Mouse (Mus musculus) heart, embryonic 15.5 days (tissue): ENCODE results near the gene Baz1b. TPM values are rescaled to one million over a fixed set of nuclear protein-coding genes. Genes with fewer than 3 reads are reported as not detected.

ENCODE experiments used
- ATAC-seq: fragments of 200-750 bp; cut with Nextera tagmentation; replicated peaks from 2 replicates; pipeline ENCODE4 v1.8.0; 2017; ENCODE audit warnings: low read depth, moderate TSS enrichment; ENCODE audit not compliant: insufficient number of reproducible peaks, insufficient read depth, low FRiP score
- H3K27ac ChIP-seq: fragments of 300-500 bp; sonication (generic); 2 replicates; pipeline ENCODE4 v1.5.1; 2015; ENCODE audit warnings: mild to moderate bottlenecking, inconsistent platforms
- H3K27me3 ChIP-seq: fragments of 300-500 bp; sonication (generic); 2 replicates; pipeline ENCODE4 v1.6.1; 2015; ENCODE audit warnings: inconsistent platforms
- H3K36me3 ChIP-seq: fragments of 300-500 bp; sonication (generic); 2 replicates; pipeline ENCODE4 v1.6.1; 2015; ENCODE audit warnings: mild to moderate bottlenecking, inconsistent platforms
- H3K4me1 ChIP-seq: fragments of 300-500 bp; sonication (generic); replicated peaks from 2 replicates; pipeline ENCODE4 v1.6.1; 2015; ENCODE audit warnings: inconsistent platforms
- H3K4me2 ChIP-seq: fragments of 300-500 bp; sonication (generic); 2 replicates; pipeline ENCODE4 v1.6.1; 2015; ENCODE audit warnings: inconsistent platforms, mild to moderate bottlenecking, moderate library complexity
- H3K4me3 ChIP-seq: fragments of 300-500 bp; sonication (generic); 2 replicates; pipeline ENCODE4 v1.5.1; 2015; ENCODE audit warnings: mild to moderate bottlenecking, inconsistent platforms
- H3K9ac ChIP-seq: fragments of 300-500 bp; sonication (generic); 2 replicates; pipeline ENCODE4 v1.6.1; 2015; ENCODE audit warnings: mild to moderate bottlenecking, inconsistent platforms
- H3K9me3 ChIP-seq: fragments of 300-500 bp; sonication (generic); replicated peaks from 2 replicates; pipeline ENCODE4 v1.6.1; 2016; ENCODE audit warnings: inconsistent platforms
- WGBS: fragments of 180-500 bp; shearing (Covaris S2); methylation state at CpG from one replicate; pipeline ENCODE4 v1.1.7; 2015; ENCODE audit warnings: mixed read lengths; 5-methylcytosine and 5-hydroxymethylcytosine counted together
- polyA plus RNA-seq: library from polyadenylated mRNA; unstranded; fragments of >200 nt; fragmentation: Nextera tagmentation; extraction: Ambion mirVana; gene quantifications from 2 replicates; pipeline ENCODE4 v1.2.1, GENCODE M21; 2015

Gene Baz1b
- 20.9 and 25.8 TPM in 2 replicates for polyA plus RNA-seq

DNA sequence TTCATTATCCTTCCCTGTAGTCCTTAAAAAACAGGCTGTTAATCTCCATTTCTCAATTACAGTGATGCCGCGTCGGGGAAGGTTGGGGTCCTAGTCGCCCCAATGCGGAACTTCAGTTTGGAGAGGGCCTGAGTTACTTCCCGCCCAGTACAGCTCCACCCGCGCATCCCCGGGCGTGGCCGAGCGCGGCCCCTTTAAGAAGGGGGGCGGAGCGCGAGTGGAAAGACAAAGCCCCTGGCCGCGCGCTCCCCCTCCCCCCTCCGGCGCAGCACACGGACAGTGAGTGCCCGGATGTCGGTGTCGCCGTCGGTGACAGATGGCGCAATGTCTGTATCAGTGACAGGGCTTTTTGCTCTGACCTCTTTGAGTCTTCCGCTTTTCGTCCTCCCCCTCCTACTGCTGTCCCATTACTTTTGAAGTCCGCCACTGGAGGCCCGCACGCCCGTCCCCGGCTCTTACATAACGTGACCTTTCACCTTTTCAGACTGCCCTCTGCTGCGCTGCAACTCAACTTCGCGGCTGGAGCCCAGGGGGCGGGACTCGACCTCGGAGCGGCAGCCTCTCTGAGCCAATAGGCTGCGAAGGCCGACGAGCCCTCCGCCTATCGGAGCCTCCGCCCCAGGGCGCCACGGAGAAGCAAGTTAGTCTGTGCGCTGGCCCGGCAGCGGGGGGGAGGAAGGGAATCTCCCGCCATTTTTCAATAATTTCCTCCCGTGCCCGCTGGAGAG, at the start of gene Baz1b:
Gene Baz1b, plus strand, starts transcription at position 644 of the 728 bp plus-strand sequence.
- H3K36me3 ChIP-seq = peaks cover 7% of the 10 kb centered on the region

GRCm38 (mm10) chr5:135139881-135140280, 47.2 kb upstream of the Baz1b start:
- Histone ChIP-seq H3K4me3 (no peak overlapping the region), H3K27me3 (peaks cover 12% of the 10 kb centered on the region), H3K9ac (no peak overlapping the region), H3K36me3 (no peaks in the 10 kb centered on the region), H3K9me3 (no peaks in the 10 kb centered on the region), H3K4me2 (no peak overlapping the region), H3K27ac (no peak overlapping the region), H3K4me1 (no peaks in the 10 kb centered on the region)
- WGBS = 69% methylated on average over 2 of the region's 2 CpGs
- ATAC-seq = no peak

More for the DNA sequence above, at the start of gene Baz1b:
- Histone ChIP-seq H3K27ac (peak within 1 kb of the TSS; percentile 96), H3K4me3 (peak within 1 kb of the TSS; percentile 83), H3K9me3 (no peaks in the 10 kb centered on the region), H3K9ac (peak within 1 kb of the TSS; percentile 93), H3K27me3 (no peaks in the 10 kb centered on the region), H3K4me2 (peak within 1 kb of the TSS; percentile 72), H3K4me1 (peaks cover 27% of the 10 kb centered on the region)
- peak; percentile 96 for ATAC-seq
- under 1% methylated on average over 57 of the region's 57 CpGs for WGBS

DNA sequence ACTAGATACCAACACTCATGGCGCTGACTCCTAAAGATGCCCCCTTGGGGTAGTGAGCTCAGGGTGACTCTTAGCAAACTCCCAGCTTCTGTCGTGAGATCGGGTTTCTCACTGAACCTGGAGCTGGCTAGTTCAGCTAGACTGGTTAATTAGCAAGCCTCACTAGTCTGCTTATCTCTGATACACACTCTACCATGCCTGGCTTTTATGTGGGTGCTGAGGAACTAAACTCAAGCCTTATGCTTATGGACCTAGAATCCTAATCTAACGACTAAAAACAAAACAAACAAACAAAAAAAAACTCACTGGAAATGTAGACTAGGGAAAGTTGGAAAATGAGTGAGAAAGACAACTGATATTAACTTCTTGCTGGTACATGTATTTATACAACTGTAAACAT, 42.6 kb upstream of the Baz1b start:
- H3K27me3 ChIP-seq = no peaks in the 10 kb centered on the region
- no peaks in the 10 kb centered on the region for H3K36me3 ChIP-seq
- ATAC-seq = no peak
- no peak overlapping the region for H3K4me2 ChIP-seq
- no peaks in the 10 kb centered on the region for H3K9me3 ChIP-seq
- H3K4me3 ChIP-seq = no peak overlapping the region
- no peak overlapping the region for H3K27ac ChIP-seq
- H3K4me1 ChIP-seq = peaks cover 10% of the 10 kb centered on the region
- 55% methylated on average over 4 of the region's 4 CpGs for WGBS
- no peak overlapping the region for H3K9ac ChIP-seq

- no peaks in the 10 kb centered on the region for H3K27me3 ChIP-seq
- H3K4me3 ChIP-seq = no peak overlapping the region
- H3K9me3 ChIP-seq = no peaks in the 10 kb centered on the region
- WGBS = 56% methylated on average over 3 of the region's 3 CpGs
- no peaks in the 10 kb centered on the region for H3K36me3 ChIP-seq
- H3K4me1 ChIP-seq = peaks cover 15% of the 10 kb centered on the region
- ATAC-seq = no peak
- no peak overlapping the region for H3K27ac ChIP-seq
- no peak overlapping the region for H3K9ac ChIP-seq
- H3K4me2 ChIP-seq = no peak overlapping the region
Measured at GRCm38 (mm10) chr5:135145532-135145931, 41.5 kb upstream of the Baz1b start.

- H3K36me3 ChIP-seq = no peaks in the 10 kb centered on the region
- H3K9ac ChIP-seq = no peak overlapping the region
- H3K4me3 ChIP-seq = no peak overlapping the region
- H3K4me2 ChIP-seq = no peak overlapping the region
- peaks cover 19% of the 10 kb centered on the region for H3K4me1 ChIP-seq
- H3K9me3 ChIP-seq = no peaks in the 10 kb centered on the region
- H3K27ac ChIP-seq = no peak overlapping the region
- ATAC-seq = no peak
- H3K27me3 ChIP-seq = no peaks in the 10 kb centered on the region
Measured at GRCm38 (mm10) chr5:135145955-135146354, 41.1 kb upstream of the Baz1b start.

GRCm38 (mm10) chr5:135148715-135149052, 38.4 kb upstream of the Baz1b start:
- under 1% methylated on average over 13 of the region's 13 CpGs for WGBS
- Histone ChIP-seq H3K4me1 (peaks cover 20% of the 10 kb centered on the region), H3K4me2 (peak overlapping the region; percentile 67), H3K36me3 (peaks cover 7% of the 10 kb centered on the region; the same call in 1 of the 2 replicates), H3K27ac (peak overlapping the region; percentile 96), H3K27me3 (no peaks in the 10 kb centered on the region), H3K9me3 (no peaks in the 10 kb centered on the region), H3K4me3 (peak overlapping the region; percentile 82), H3K9ac (peak overlapping the region; percentile 46)
- no peak for ATAC-seq

DNA sequence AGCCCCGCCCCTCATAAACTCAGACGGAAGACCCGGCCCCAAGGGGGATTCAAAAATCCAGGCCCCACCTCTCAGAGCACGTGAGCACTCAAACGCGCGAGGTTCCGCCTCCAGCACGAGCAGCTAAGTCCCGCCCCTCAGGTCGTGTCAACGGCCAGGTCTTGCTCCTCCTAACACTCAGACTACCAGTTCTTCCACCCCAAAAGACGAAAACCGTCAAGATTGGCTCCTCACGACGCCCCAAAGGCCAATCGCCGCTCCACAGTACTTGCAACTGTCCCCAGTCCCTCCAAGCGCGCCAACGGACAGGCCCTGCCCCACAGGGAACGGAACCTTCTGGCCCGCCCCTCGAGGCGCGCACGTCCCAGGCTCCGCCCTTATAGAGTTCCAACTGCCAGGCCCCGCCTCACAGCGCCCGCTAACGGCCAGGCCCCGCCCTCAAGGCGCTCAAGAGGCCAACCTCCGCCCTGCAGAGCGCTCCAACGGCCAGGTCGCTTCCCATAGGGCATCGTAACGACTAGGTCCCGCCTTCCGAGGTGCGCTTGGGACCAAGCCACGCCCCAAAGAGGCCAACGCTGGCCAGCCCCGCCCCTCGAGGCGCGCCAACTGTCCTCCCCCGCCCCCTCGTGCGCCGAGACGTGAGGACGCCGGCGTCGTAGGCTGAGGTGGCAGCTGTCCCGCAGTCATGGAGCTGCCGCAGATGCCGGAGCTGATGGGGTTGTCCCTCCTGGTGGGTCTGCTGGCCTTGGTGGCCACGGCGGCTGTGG, 37.8 kb upstream of the Baz1b start, which contains the start of gene Tbl2:
Gene Tbl2, plus strand, starts transcription at position 605 of the 767 bp plus-strand sequence.
- H3K4me1 ChIP-seq = peaks cover 20% of the 10 kb centered on the region
- peak within 1 kb of the TSS; percentile 85 for H3K9ac ChIP-seq
- peak within 1 kb of the TSS; percentile 96 for H3K27ac ChIP-seq
- H3K36me3 ChIP-seq = peaks cover 12% of the 10 kb centered on the region; the same call in 1 of the 2 replicates
- no peaks in the 10 kb centered on the region for H3K27me3 ChIP-seq
- no peaks in the 10 kb centered on the region for H3K9me3 ChIP-seq
- H3K4me2 ChIP-seq = peak within 1 kb of the TSS; percentile 82
- peak; percentile 98 for ATAC-seq
- H3K4me3 ChIP-seq = peak within 1 kb of the TSS; percentile 82
- under 1% methylated on average over 63 of the region's 63 CpGs for WGBS

DNA sequence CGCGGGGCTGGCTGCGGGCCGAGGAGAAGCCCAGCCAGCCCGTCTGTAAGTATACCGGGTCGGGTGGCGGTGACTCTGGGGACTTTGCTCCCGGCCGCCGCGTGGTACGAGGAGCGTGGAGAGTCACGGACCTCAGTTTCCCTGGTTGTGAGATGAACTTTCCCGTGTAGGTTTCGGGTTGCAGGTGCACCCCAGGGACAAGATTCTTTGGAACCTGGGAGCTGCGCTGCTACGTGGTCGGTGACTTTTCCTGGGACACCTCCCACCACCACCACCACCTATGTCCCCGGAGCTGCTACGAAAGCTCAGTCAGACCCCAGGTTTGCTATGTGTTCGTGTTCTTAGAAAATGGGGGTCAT, 37.3 kb upstream of the Baz1b start:
- Histone ChIP-seq H3K4me3 (peak overlapping the region; percentile 82), H3K4me2 (peak overlapping the region; percentile 82), H3K4me1 (peaks cover 20% of the 10 kb centered on the region), H3K36me3 (peaks cover 17% of the 10 kb centered on the region; the same call in 1 of the 2 replicates), H3K9ac (peak overlapping the region; percentile 85), H3K27me3 (no peaks in the 10 kb centered on the region), H3K27ac (peak overlapping the region; percentile 96), H3K9me3 (no peaks in the 10 kb centered on the region)
- WGBS = 0% methylated on average over 23 of the region's 23 CpGs
- ATAC-seq = no peak

DNA sequence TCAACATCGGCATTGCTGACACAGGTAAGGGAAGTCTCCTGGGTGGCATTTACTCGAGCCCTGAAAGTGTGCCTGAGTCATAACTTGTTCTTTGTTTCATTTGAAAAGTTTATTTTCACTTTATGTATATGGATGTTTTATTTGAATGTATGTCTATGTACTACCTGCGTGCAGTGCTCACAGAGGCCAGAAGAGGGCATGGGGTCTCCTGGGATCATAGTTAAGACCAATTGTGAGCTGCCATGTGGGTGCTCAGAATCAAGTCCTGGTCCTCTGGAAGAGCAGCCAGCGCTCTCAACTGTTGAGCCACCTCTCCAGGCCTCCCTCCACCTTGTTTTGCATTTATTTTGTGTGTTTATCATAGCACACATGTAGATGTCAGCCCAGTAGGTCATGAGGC, 30.6 kb upstream of the Baz1b start:
- no peaks in the 10 kb centered on the region for H3K27me3 ChIP-seq
- no peak overlapping the region for H3K4me2 ChIP-seq
- ATAC-seq = no peak
- H3K36me3 ChIP-seq = peaks cover 82% of the 10 kb centered on the region
- H3K9me3 ChIP-seq = no peaks in the 10 kb centered on the region
- no peak overlapping the region for H3K27ac ChIP-seq
- no peak overlapping the region for H3K9ac ChIP-seq
- no peaks in the 10 kb centered on the region; the same call in 1 of the 2 replicates for H3K4me1 ChIP-seq
- WGBS = 92% methylated on average over 4 of the region's 4 CpGs
- H3K4me3 ChIP-seq = no peak overlapping the region

GRCm38 (mm10) chr5:135161221-135161620, 25.8 kb upstream of the Baz1b start:
- H3K27me3 ChIP-seq = no peaks in the 10 kb centered on the region
- H3K4me2 ChIP-seq = no peak overlapping the region
- H3K4me1 ChIP-seq = no peaks in the 10 kb centered on the region
- no peaks in the 10 kb centered on the region for H3K9me3 ChIP-seq
- no peak overlapping the region for H3K9ac ChIP-seq
- H3K27ac ChIP-seq = no peak overlapping the region
- no peak for ATAC-seq
- peaks cover 67% of the 10 kb centered on the region for H3K36me3 ChIP-seq
- no peak overlapping the region for H3K4me3 ChIP-seq
- 91% methylated on average over 4 of the region's 4 CpGs for WGBS

- WGBS = 76% methylated on average over 7 of the region's 7 CpGs
- ATAC-seq = no peak
- Histone ChIP-seq H3K36me3 (peaks cover 62% of the 10 kb centered on the region), H3K4me3 (no peak overlapping the region), H3K4me2 (no peak overlapping the region), H3K27ac (no peak overlapping the region), H3K4me1 (no peaks in the 10 kb centered on the region), H3K9me3 (no peaks in the 10 kb centered on the region), H3K27me3 (no peaks in the 10 kb centered on the region), H3K9ac (no peak overlapping the region)
Measured at GRCm38 (mm10) chr5:135161650-135162049, 25.4 kb upstream of the Baz1b start.
